Mouse (Mus musculus): ENCODE results near the gene Atf7ip.

Gene Atf7ip

GRCm38 (mm10) chr6:136522658-136523057 lies 16.7 kb downstream of the Atf7ip start:
- no peak for DNase-seq (ENCODE audit: low spot score in 2 of 2)

DNA sequence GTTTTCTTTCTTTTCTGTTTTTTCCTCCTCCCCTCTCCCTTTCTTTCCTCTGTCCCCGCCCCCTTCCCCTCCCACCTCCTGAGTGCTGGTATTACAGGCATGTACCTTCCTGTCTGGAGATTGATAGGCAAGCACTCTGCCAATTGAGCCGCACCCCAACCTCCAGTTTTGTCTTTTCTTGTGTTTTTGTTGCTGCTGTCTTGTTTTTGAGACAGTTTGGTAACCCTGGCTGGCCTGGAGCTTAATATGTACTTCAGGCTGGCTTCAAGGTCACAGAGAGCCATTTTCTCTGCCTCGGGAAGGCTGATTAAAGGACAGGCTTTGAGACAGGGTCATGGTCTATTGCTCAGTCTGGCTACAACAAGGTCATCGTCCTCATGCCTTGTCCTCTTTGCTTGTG lies 18.8 kb downstream of the Atf7ip start:
- DNase-seq (ENCODE audit: low spot score in 2 of 2), result no peak

GRCm38 (mm10) chr6:136525567-136525966 lies 19.6 kb downstream of the Atf7ip start:
- no peak for DNase-seq (ENCODE audit: low spot score in 2 of 2)

DNA sequence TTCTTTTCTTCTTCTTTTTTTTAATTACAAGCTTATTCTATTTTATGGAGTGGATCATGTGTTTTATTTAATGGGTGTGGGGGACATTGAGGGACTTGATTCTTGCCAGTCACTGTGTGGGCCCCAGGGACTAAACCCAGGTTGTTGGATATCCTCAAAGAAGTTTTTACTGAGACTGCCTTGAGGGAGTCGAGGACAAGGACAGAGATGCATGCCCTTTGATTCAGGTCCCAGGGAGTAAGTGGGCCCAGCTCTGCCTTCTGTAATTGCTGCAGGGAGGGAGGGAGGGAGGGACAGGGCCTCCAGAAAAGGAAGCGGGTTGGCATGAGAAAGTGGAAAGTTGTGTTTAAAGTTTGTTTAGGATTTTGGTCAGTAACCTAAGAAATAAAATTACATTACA lies 23.2 kb downstream of the Atf7ip start:
- DNase-seq (ENCODE audit: low spot score in 2 of 2), result no peak

DNA sequence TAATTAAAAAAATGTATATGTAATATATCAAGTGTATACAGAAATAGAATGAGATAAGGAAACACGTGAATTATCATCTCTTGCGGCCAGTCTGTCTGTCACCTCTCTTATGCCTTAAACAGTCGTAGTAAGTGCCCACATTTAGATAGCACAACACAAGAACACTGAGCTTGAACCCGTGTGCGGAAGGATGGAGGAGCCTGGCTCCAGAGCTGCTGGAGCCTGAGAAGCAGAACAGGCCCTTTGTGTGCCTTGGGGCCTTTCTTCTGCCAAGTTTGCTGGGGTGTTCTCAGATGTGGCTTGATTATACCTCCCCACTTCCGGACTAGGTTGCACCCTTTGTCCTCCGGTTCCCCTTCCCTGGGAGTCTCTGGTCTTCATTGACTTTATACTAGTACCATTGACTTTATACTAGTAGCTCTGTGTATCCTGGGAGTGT lies 25.8 kb downstream of the Atf7ip start:
- no peak for DNase-seq (ENCODE audit: low spot score in 2 of 2)

GRCm38 (mm10) chr6:136532535-136533291 lies 26.7 kb downstream of the Atf7ip start:
- DNase-seq (ENCODE audit: low spot score in 2 of 2), result peak; percentile 45 to 58

GRCm38 (mm10) chr6:136533804-136534203 lies 27.8 kb downstream of the Atf7ip start:
- DNase-seq (ENCODE audit: low spot score in 2 of 2), result no peak

DNA sequence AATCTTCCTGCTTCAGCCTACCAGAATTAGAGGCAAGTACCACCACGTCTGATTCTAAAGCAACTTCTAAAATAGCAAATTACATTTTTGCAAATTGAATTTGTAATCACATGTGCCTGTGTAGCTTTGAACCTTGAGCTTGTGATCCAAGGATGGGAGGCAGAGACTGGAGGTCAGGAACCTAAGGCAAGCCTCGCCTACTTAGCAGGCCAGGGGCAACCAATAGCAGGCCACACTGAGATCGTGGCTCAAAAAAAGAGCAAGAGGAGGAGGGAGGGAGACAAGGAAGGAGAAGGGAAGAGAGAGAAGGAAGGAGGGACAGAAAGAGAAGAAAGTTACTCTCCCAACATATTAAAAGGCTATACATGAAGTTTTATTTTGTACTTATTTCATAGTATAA lies 28.5 kb downstream of the Atf7ip start:
- no peak for DNase-seq (ENCODE audit: low spot score in 2 of 2)

GRCm38 (mm10) chr6:136535176-136535575 lies 29.2 kb downstream of the Atf7ip start:
- DNase-seq (ENCODE audit: low spot score in 2 of 2), result no peak

DNA sequence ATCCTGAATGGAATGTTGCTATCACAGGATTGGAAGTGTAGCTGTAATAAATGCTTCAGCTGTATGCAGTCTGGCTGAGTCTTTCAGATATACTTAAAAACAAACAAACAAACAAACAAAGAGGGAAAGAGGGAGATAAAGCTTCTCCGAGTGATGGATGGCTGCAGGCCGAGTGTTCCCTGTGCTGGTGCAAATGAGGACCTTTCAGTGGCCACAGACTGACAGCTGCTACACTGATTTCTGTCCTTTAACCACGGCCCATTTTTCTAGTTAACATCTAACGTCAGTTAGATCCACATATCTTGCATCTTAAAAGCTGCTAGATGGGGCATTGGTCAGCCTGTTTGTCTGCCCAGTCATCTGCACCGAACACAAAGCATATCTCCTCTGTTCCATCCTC lies 30.2 kb downstream of the Atf7ip start:
- no peak for DNase-seq (ENCODE audit: low spot score in 2 of 2)

DNA sequence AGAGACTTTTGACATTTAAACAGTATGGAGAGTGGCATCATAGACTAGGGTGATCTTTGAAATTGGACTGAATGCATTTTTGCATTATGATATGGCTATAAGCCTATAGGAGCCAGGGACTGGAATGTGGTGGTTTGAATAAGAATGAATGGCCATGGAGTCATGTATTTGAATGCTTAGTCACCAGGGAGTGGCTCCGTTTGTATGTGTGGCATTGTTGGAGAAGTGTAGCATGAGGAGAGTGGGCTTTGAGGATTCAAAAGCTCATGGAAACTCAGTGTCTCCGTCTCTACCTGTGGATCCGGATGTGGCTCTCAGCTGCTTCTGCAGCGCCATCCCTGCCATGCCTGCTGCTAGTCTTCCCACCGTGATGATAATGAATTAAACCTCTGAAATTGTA lies 35.4 kb downstream of the Atf7ip start:
- DNase-seq (ENCODE audit: low spot score in 2 of 2), result no peak

- DNase-seq (ENCODE audit: low spot score in 2 of 2), result no peak
These were observed 36.1 kb downstream of the Atf7ip start for GRCm38 (mm10) chr6:136542105-136542504.

- peak in 1 of 2 experiments; percentile 15 for DNase-seq (ENCODE audit: low spot score in 2 of 2)
These were observed 37.2 kb downstream of the Atf7ip start for GRCm38 (mm10) chr6:136543164-136543563.

DNA sequence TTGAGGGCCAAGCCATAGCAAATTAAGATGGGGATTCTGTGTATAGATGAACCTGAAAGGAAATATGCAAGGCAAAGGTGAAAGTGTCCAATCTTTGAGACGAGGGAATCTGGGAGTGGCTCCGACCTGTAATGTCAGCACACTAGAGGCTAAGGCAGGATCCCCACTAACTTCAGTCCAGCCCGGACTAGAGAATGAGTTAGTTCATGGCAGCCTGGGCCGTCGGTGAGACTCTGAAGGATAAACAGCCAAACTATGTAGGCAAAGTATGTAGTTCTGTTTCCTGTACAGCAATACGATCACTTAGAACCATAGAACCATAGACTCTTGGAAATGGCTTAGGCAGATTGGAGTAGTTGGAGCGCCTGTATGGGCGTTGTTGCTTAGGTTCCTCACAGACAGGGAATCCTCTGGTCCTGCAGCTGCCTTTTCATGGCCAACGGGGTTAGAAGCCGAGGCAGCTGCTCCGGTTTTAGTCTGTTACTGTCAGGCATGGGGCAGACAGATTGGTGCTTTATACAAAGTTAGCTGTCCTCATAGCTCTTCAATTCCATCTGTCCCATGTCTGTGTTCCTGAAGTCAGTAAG lies 39.4 kb downstream of the Atf7ip start:
- no peak for DNase-seq (ENCODE audit: low spot score in 2 of 2)

DNA sequence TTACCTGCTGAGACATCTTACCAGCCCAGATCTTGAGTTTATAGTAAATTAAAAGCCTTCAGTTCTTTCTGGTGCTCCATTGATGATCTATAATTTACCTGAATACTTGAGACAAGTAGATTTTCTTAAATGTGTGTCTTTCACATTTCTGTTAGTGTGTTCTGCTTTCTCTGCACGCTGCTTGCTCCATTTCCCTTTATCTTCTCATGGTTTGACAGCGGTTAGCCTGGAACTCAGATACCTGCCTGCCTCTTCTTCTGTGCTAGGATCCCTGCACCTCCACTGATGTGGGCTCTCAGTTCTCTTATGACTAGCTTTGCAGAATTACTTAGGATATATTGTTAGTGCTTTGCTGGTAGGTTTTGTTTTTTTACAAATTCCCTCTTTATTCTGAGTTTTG lies 40.3 kb downstream of the Atf7ip start:
- no peak for DNase-seq (ENCODE audit: low spot score in 2 of 2)

DNA sequence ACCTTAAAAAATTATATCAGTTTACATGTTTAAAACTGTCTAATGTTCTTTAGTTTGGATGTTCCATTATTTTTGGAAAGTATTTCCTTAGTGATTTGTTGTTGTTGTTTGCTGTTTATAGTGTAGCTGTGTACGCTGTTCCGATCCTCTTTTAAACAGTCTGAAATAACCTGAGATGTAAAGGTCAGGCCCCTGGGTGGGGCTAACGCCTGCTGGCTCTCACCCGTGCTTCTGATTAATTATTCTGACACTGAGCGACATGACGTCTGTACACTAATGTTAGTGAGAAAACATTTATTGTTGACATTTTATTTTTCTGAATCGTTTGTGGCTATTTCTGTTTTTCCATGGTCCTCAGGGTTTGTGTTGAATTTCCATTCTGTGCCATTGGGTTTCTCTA lies 41.0 kb downstream of the Atf7ip start:
- DNase-seq (ENCODE audit: low spot score in 2 of 2), result no peak

GRCm38 (mm10) chr6:136548041-136548770 lies 42.2 kb downstream of the Atf7ip start:
- DNase-seq (ENCODE audit: low spot score in 2 of 2), result no peak

GRCm38 (mm10) chr6:136548796-136549195 lies 42.8 kb downstream of the Atf7ip start:
- no peak for DNase-seq (ENCODE audit: low spot score in 2 of 2)

GRCm38 (mm10) chr6:136549606-136550005 lies 43.6 kb downstream of the Atf7ip start:
- no peak for DNase-seq (ENCODE audit: low spot score in 2 of 2)

GRCm38 (mm10) chr6:136550596-136551304 lies 44.8 kb downstream of the Atf7ip start:
- no peak for DNase-seq (ENCODE audit: low spot score in 2 of 2)

DNA sequence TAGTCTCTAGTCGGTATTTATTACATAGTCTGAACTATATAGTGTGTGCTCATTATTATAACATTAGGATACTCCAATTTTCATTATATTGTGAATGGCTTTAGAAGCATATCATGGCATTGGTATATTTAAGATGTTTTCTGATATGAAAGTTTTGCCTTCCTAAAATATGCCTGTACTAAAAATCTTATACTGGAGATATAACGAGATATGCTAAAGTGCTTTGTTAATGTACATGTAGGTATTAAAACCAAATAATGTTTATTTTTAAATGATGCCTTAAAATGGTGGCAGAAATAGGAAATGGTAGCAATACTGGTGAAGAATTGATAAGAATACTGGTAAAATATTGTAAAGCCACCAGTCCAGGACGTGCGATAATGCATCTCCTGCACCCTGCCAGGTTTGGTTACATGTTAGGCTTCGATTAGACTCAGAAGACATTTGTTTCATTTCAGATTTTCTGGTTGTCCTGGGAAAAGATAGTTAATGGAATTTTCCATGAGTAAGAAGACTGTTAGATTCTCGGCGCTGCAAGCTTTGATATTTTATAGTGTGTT lies 45.7 kb downstream of the Atf7ip start:
- no peak for DNase-seq (ENCODE audit: low spot score in 2 of 2)

- no peak for DNase-seq (ENCODE audit: low spot score in 2 of 2)
These were observed 47.2 kb downstream of the Atf7ip start for GRCm38 (mm10) chr6:136553156-136553555.

Measured in urinary bladder, adult 18-20 months (tissue).